Mouse (Mus musculus) olfactory bulb, adult 2 months (tissue): Measurements from ENCODE around the gene Slc6a5. TPM values are rescaled to one million over a fixed set of nuclear protein-coding genes. Genes with fewer than 3 reads are reported as not detected.

Source experiments
- H3K27ac ChIP-seq: fragments of 200-500 bp; 2 replicates; pipeline ENCODE4 v1.5.1; 2012; ENCODE audit warnings: low read depth, low read length; ENCODE audit not compliant: insufficient read depth
- H3K4me1 ChIP-seq: fragments of 200-500 bp; 2 replicates; pipeline ENCODE4 v1.6.1; 2012; ENCODE audit warnings: low read length; ENCODE audit not compliant: control insufficient read depth, insufficient read depth
- H3K4me3 ChIP-seq: fragments of 200-500 bp; 2 replicates; pipeline ENCODE4 v1.5.1; 2012; ENCODE audit warnings: mild to moderate bottlenecking, low read depth, low read length, moderate library complexity; ENCODE audit not compliant: insufficient read depth
- CTCF ChIP-seq: fragments of 200-500 bp; IDR thresholded peaks from 2 replicates; pipeline ENCODE4 v1.5.1; 2012; ENCODE audit warnings: low read depth, mild to moderate bottlenecking, low read length, moderate library complexity; ENCODE audit not compliant: insufficient read depth
- POLR2A ChIP-seq: fragments of 200-500 bp; IDR thresholded peaks from 2 replicates; pipeline ENCODE4 v1.6.1; 2012; ENCODE audit warnings: mild to moderate bottlenecking, low read depth, low read length, moderate library complexity; ENCODE audit not compliant: insufficient read depth
- WGBS: fragments of 180-500 bp; shearing (Covaris S2); methylation state at CpG from one replicate; pipeline ENCODE4 v1.1.7; 2018; 5-methylcytosine and 5-hydroxymethylcytosine counted together
- polyA plus RNA-seq: library from polyadenylated mRNA; stranded (reverse); fragments of >200 nt; gene quantifications from 2 replicates; pipeline ENCODE4 v1.2.4, GENCODE M21; 2012; ENCODE audit warnings: low replicate concordance; ENCODE audit not compliant: missing spikeins, insufficient read depth, insufficient read length

Gene Slc6a5
- polyA plus RNA-seq = not detected in 2 replicates

DNA sequence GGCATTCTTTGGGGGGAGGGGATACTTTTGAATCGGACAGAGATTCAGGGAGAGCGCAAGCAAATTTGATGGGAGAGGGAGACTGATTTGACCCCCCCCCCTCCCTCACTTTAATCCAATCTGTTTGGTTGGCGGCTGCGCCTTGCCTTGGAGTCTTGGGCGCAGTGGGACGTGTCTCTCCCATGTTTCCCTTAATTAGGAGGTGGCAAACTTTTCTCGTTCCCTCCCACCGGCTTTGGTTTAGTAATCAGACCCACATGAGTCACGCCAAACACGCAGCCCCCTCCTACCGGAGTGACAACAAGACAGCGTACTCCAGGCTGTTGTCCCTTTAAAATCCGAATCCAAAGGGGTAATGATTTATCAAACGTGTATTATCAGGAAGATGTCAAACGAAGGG, at the start of gene Slc6a5:
TSS of gene Slc6a5 (plus strand) at position 297 of the 400 bp plus-strand sequence.
- TF ChIP-seq POLR2A (no peak), CTCF (no peak)
- no peak within 1 kb of the TSS for H3K27ac ChIP-seq
- 5% methylated on average over 15 of the region's 15 CpGs for WGBS

DNA sequence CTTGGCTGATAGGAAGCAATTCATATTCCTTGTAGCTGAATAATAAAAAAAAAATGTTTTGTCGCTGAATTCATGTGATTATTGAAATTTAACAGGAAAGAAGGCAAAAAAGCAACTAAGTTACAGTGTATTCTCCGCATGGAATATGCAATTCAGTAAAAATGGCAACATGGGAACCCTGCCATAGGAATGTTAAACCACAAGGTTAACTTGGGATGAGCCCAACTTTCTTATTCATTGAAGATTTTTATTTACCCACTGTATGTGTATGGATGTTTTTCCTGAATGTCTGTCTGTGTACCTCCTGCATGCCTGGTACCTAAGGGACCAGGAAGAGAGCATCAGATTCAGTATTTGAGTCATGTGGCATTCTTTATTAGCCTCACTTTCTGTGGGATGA, 48.8 kb upstream of the Slc6a5 start:
- Histone ChIP-seq H3K4me3 (no peak overlapping the region), H3K27ac (no peak overlapping the region), H3K4me1 (no peaks in the 10 kb centered on the region)
- 99% methylated on average over 2 of the region's 2 CpGs for WGBS
- TF ChIP-seq POLR2A (no peak), CTCF (no peak)

More for the DNA sequence above, at the start of gene Slc6a5:
- Histone ChIP-seq H3K4me1 (peaks cover 8% of the 10 kb centered on the region; the same call in 1 of the 2 replicates), H3K4me3 (no peak within 1 kb of the TSS)

DNA sequence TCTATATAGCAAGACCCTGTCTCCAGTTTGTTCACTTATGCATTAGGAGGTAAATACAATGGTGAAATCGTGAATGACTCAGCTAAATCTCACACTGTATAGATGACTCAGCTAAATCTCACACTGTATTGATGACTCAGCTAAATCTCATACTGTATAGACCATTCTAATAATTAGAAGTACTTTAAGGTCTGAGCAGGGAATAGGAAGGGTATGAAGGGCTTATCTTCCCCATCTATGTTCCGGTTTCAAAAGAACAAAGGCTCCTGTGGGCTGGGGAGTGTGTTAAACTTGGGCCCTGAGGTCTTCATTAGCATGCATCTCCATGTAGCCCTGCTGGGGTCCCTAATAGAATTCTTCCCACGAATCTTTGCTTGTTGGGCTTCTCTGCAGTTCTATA, 46.2 kb upstream of the Slc6a5 start:
- Histone ChIP-seq H3K4me3 (no peak overlapping the region), H3K27ac (no peak overlapping the region), H3K4me1 (no peaks in the 10 kb centered on the region)
- no peak for TF ChIP-seq POLR2A
- TF ChIP-seq CTCF = no peak
- WGBS = 52% methylated on average over 3 of the region's 3 CpGs

DNA sequence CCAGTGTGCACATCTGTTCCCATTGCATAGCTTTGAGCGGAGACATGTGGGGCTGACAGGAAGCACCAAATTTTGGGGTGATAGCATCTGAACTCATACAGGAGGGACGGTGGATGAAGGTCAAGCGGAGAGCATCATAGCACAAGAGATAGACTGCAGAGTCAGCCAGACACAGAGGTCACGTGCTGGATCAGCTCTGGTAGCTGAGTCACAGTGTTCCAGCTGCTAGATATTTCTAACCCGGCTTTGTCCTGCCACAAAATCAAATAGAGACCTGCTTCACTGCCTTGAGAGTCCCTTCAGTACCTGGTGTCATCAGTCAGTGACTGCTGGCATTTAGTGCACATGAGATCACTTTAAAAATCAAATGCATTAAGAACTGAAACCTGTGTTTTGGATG, 40.3 kb upstream of the Slc6a5 start:
- WGBS = 77% methylated on average over 5 of the region's 5 CpGs
- H3K4me3 ChIP-seq = no peak overlapping the region
- H3K27ac ChIP-seq = 0 out of 2 replicates have a peak overlapping the region, but pooled peaks have one; percentile 3
- H3K4me1 ChIP-seq = no peaks in the 10 kb centered on the region
- no peak for TF ChIP-seq POLR2A
- TF ChIP-seq CTCF = no peak

DNA sequence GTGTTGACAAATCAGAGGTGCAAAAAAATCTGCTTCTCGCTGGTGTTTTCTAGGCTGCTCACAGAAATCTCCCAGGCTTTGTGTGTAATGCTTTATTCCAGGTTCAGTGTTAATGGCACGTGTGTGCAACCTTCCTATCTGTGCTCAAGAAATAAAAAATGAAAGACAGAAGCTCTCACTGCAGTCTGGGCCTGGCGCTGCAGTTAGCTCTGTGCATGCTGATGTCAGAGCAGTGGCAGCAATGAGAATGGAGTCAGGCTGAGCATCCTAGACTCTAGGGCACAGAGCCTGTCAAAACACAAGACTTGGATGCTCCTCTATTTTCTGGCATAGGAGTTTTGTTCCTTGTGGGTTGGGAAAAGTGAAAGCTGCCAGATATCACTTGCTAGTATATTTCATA, 39.7 kb upstream of the Slc6a5 start:
- no peak overlapping the region for H3K4me3 ChIP-seq
- no peaks in the 10 kb centered on the region for H3K4me1 ChIP-seq
- no peak overlapping the region for H3K27ac ChIP-seq
- WGBS = 67% methylated on average over 3 of the region's 3 CpGs
- TF ChIP-seq CTCF (no peak), POLR2A (no peak)

DNA sequence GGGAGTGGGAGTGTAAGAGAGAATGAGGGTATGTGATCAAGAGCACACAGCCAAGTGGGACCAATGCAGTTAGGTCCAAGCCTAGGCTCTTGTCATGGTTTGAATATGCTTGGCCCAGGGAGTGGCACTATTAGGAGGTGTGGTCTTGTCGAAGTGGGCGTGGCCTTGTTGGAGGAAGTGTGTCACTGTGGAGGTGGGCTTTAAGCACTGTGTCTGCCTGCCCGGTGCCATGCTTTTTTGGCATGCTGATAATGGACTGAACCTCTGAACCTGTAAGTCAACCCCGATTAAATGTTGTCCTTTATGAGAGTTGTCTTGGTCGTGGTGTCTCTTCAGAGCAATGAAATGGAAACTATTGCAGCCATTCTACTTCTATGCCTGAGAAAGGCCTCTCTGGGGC, 32.6 kb upstream of the Slc6a5 start:
- TF ChIP-seq POLR2A (no peak), CTCF (no peak)
- no peak overlapping the region for H3K27ac ChIP-seq
- H3K4me1 ChIP-seq = peaks cover 4% of the 10 kb centered on the region; the same call in 1 of the 2 replicates
- no peak overlapping the region for H3K4me3 ChIP-seq
- 88% methylated on average over 5 of the region's 5 CpGs for WGBS

DNA sequence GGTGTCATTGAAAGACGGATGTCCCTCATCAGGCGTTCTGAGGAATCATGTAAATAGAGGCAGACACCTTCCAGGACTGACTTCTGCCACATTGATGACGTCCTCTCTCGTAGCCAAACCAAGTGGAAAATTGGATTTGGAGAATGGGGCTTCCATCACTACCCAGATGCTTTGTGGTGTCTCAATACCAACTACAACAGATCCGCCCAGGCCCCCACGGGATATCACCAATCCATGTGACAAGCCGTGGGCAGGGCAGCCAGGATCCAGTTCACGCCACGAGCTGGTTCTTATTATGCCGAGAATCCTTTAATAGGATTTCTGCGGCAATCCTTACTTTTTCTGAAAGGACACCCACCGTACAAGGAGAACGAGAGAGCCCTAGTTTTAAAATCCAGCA, 30.9 kb upstream of the Slc6a5 start:
- 30% methylated on average over 13 of the region's 13 CpGs for WGBS
- Histone ChIP-seq H3K27ac (no peak overlapping the region), H3K4me1 (peaks cover 10% of the 10 kb centered on the region; the same call in 1 of the 2 replicates)

DNA sequence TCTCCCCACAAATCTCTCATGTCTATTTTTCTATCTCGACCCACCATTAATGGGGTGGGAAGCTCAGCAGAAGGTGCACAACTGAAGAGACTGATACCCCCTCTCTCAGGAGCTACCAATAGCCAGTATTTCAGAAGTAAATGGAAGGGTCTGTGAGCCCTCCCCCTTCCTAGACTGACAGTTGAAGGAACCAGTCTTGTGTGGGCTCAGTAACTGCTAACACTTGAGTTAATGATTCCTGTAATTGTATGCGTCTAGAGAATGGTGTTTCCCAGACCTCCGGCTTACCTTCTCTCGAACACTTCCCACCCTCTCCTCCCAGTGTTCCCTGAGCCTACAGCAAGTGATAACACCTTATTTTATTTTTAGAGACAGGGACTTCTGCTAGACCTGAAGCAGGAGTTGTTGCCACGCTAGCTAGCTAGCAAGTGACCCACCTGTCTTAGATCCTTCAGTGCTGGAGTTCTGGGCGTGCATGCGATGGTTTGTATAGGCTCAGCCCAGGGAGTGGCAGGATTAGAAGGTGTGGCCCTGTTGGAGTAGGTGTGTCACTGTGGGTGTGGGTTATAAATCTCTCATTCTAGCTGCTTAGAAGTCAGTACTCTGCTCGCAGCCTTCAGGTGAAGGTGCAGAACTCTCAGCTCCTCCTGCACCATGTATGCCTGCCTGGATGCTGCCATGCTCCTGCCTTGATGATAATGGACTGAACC, 29.8 kb upstream of the Slc6a5 start:
- TF ChIP-seq POLR2A (no peak), CTCF (no peak)
- H3K27ac ChIP-seq = no peak overlapping the region
- WGBS = 89% methylated on average over 8 of the region's 8 CpGs
- no peak overlapping the region for H3K4me3 ChIP-seq
- peaks cover 10% of the 10 kb centered on the region; the same call in 1 of the 2 replicates for H3K4me1 ChIP-seq

More for the DNA sequence above, 30.9 kb upstream of the Slc6a5 start:
- no peak overlapping the region for H3K4me3 ChIP-seq
- TF ChIP-seq CTCF (no peak), POLR2A (no peak)

DNA sequence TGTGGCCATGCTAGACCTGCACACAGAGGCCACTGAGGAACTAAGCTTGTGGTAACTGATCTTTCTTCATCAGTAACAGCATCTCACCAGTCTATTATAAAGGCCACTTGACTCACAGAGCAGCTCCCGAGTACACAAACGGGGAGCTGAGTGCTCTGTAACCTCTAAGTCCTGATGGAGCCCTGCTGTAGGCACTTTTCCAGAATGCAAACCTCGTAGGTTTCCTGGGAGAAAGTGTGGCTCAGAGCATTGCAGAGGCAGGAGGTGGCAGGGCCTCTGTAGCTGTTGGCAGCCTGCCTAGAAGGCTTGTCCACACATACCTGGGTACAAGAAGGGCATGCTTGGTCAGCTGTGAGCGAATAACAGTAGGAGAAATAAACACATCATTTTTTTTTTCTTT, 27.7 kb upstream of the Slc6a5 start:
- TF ChIP-seq CTCF = no peak
- no peak for TF ChIP-seq POLR2A
- WGBS = 33% methylated on average over 4 of the region's 4 CpGs
- Histone ChIP-seq H3K27ac (no peak overlapping the region), H3K4me3 (no peak overlapping the region), H3K4me1 (peaks cover 10% of the 10 kb centered on the region; the same call in 1 of the 2 replicates)
